Mouse (Mus musculus): ENCODE results near the gene Plin1. TPM values are rescaled to one million over a fixed set of nuclear protein-coding genes. Genes with fewer than 3 reads are reported as not detected.
A peak's percentile ranks its signal among the peaks of the same experiment; 100 is the strongest.

Gene Plin1
- polyA plus RNA-seq, 1 experiment from 2014 or later: not detected

DNA sequence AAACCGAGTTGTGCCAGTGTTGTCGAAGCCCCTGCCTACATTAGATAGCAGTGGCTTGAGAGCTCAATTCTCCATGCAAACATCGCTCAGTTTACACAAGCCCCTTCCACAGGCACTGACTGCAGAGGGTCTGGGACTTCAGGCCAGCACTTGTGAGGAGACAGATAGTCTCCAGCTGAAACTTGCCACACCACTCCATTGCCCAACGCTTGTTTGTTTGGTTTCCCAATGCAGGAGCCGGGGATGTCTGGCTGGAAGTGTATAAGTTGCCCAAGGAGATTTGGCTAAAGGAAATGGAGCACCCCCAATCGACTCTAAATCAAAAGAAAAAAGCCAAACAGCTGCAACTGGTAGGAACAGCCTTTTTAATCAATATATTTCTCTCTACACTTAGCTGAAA is 25.5 kb upstream of the Plin1 start:
- H3K36me3 ChIP-seq: no peaks in the 10 kb centered on the region
- H3K4me2 ChIP-seq: no peak overlapping the region
- no peak overlapping the region for H3K27ac ChIP-seq
- no peak overlapping the region for H3K9ac ChIP-seq
- H3K9me3 ChIP-seq: no peaks in the 10 kb centered on the region
- 74% methylated on average over 6 of the region's 6 CpGs for WGBS
- H3K27me3 ChIP-seq: no peaks in the 10 kb centered on the region
- H3K4me1 ChIP-seq: no peaks in the 10 kb centered on the region
- H3K4me3 ChIP-seq: no peak overlapping the region
- no peak for ATAC-seq (ENCODE audit: insufficient number of reproducible peaks, insufficient read depth, low FRiP score, low TSS enrichment, low read depth)

DNA sequence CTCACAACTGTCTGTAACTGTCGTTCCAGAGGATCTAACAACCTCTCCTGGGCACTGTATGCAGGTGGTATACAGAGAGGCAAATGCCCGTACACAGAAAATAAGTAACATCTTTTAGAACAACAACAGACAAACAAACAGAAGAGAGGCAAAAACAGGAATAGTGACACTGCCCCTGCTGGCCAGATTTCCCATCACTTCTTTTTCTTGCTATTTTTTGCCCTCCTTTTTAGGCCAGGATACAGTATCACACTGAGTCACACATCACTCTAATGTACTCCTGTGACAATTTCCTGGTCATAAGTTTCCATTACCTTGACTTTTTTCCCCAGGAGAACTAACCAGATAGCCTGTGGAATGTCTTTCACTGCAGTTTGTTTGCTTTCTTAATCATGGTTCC is 23.6 kb upstream of the Plin1 start:
- H3K4me3 ChIP-seq: no peak overlapping the region
- no peaks in the 10 kb centered on the region for H3K36me3 ChIP-seq
- no peaks in the 10 kb centered on the region for H3K4me1 ChIP-seq
- no peak overlapping the region for H3K4me2 ChIP-seq
- WGBS: 46% methylated on average over 2 of the region's 2 CpGs
- no peaks in the 10 kb centered on the region for H3K9me3 ChIP-seq
- no peak for ATAC-seq (ENCODE audit: insufficient number of reproducible peaks, insufficient read depth, low FRiP score, low TSS enrichment, low read depth)
- H3K27me3 ChIP-seq: no peaks in the 10 kb centered on the region
- no peak overlapping the region for H3K9ac ChIP-seq
- H3K27ac ChIP-seq: no peak overlapping the region

DNA sequence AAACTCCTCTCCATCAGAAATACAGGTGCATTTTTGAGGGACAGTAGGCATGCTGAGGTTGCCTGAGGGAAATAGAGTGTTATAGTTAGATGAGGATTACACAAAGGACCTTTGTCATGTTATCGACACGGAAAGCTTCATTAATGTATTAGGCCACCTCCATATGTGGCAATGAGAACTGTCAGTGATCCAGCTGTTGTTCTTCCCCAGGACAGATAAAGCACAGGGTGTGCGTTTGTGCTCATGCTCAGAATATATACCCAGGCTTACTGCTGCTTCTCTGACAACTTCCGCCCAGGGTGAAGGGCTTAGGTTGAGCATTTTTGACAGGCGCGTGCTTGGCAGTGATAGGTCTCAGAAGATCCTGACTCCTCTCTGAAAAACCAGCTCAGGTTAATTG is 16.8 kb upstream of the Plin1 start:
- no peaks in the 10 kb centered on the region for H3K36me3 ChIP-seq
- WGBS: 80% methylated on average over 6 of the region's 6 CpGs
- H3K4me3 ChIP-seq: no peak overlapping the region
- no peaks in the 10 kb centered on the region for H3K9me3 ChIP-seq
- no peak overlapping the region for H3K9ac ChIP-seq
- no peaks in the 10 kb centered on the region for H3K4me1 ChIP-seq
- no peaks in the 10 kb centered on the region for H3K27me3 ChIP-seq
- H3K4me2 ChIP-seq: no peak overlapping the region
- H3K27ac ChIP-seq: no peak overlapping the region
- ATAC-seq (ENCODE audit: insufficient number of reproducible peaks, insufficient read depth, low FRiP score, low TSS enrichment, low read depth): no peak

DNA sequence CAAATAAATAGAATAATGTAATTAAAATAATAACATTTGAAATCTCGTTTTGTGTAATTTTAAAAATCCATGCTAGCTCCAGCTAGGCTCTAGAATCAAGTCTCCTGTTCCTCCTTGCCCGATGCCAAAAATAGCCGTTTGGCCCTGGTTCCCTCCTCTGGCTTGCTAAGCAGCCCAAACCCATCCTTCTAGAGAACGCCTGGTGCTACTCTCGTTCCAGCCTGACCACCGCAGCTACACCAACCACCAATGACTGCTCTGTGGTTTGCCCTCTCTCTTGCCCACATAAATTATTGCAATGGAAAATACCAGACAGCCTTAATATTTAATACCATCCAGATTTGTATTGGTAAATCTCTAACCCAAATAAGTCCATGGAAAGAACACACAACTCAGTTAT is 15.0 kb upstream of the Plin1 start:
- Histone ChIP-seq H3K9me3 (no peaks in the 10 kb centered on the region), H3K4me3 (no peak overlapping the region), H3K27ac (no peak overlapping the region), H3K27me3 (no peaks in the 10 kb centered on the region), H3K9ac (no peak overlapping the region), H3K4me1 (peaks cover 6% of the 10 kb centered on the region), H3K4me2 (no peak overlapping the region), H3K36me3 (no peaks in the 10 kb centered on the region)
- ATAC-seq (ENCODE audit: insufficient number of reproducible peaks, insufficient read depth, low FRiP score, low TSS enrichment, low read depth): no peak
- WGBS: 73% methylated on average over 6 of the region's 6 CpGs

DNA sequence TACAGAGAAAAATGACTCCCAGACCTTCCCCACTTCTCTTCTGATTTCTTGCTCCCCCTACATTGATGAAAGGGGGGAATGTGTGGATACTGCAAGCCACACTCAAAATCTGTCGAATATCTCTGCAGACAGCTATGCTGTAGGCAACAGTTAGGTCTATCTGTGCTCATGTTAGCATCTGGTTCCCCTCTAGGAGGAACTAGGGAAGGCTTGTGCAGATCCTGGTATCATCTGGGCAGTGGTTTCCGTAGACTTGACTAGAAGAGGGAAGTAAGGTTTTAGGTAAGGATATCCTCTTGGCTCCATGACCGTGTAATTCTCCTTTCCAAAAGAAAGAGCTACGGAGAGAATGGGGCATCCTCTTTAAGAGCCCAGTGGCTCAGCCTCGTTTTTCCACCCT is 11.9 kb upstream of the Plin1 start:
- 76% methylated on average over 5 of the region's 5 CpGs for WGBS

DNA sequence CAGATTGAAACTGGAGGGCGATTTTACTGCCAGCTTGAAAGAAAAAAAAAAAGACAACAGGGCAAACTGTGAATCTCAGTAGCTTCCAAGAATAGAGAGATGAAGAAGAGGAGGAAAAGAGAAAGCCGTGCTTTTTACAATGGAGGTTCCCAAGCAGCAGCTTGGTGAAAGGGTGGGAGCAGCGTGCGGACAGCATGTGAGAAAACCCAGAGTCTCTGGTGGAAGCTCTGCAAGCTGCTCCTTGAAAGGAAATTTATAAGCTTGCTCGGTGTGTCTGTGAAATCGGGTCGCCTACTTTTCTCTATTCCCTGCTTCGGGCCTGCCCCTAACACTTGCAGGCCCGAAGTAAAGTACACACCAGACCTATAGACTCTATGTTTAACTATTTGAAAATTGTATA is 11.3 kb upstream of the Plin1 start:
- no peak for ATAC-seq (ENCODE audit: insufficient number of reproducible peaks, insufficient read depth, low FRiP score, low TSS enrichment, low read depth)
- Histone ChIP-seq H3K27me3 (no peaks in the 10 kb centered on the region), H3K9ac (no peak overlapping the region), H3K27ac (no peak overlapping the region), H3K9me3 (no peaks in the 10 kb centered on the region), H3K4me1 (peaks cover 6% of the 10 kb centered on the region), H3K4me3 (no peak overlapping the region), H3K4me2 (no peak overlapping the region), H3K36me3 (peaks cover 5% of the 10 kb centered on the region)
- 91% methylated on average over 9 of the region's 9 CpGs for WGBS

More for the DNA sequence above, 11.9 kb upstream of the Plin1 start:
- Histone ChIP-seq H3K9ac (no peak overlapping the region), H3K27ac (no peak overlapping the region), H3K4me3 (no peak overlapping the region), H3K9me3 (no peaks in the 10 kb centered on the region), H3K27me3 (no peaks in the 10 kb centered on the region), H3K4me2 (no peak overlapping the region), H3K4me1 (peaks cover 6% of the 10 kb centered on the region), H3K36me3 (peaks cover 3% of the 10 kb centered on the region)
- no peak for ATAC-seq (ENCODE audit: insufficient number of reproducible peaks, insufficient read depth, low FRiP score, low TSS enrichment, low read depth)

DNA sequence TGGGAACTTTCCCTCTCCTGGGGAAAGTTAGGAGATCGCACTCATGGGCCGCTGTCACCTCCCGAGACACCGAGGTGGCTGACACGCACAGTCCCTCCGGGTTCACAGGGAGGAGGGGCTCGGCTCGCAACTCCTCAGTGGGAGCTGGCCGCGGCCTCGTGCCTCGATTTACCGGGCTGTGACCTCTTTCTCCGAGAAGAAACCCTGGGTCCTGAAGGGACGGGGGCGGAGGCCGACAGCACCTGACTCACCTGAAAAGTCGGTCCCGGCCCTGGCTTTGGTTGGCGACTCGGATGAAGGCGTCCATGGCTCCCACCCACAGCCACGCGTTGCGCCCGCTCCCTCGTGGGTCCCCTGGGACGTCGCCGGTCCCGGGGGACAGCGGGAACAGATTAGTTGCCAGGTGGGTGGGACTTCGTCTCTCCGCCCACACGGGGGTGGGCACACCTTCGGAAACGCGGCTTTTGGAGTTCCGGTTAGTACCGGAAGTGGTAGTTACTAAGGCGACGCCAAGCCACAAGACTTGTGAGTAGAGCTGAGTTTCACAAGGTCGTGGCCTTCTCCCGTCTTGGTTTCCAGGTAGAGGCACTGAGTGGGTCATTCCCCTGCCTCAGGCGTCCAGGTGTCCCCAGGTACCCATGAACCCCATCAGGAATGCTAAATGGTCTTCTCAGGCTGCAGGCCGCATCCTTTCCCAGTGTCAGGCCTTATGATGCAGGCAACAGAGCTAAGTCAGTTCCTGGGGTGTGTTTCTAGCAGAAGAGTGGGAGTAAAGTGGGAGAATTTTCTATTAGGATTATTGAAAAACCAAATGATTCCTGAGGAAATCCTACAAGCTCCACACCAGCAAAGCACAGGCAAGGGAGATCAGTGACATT is 10.2 kb upstream of the Plin1 start, which contains the start of the genes Pex11a and Wdr93:
TSS of gene Pex11a (minus strand) at position 473 of the 878 bp plus-strand sequence.
TSS of gene Wdr93 (plus strand) at position 505 of the 878 bp plus-strand sequence.
- H3K4me2 ChIP-seq: peak within 1 kb of the TSS; percentile 91
- peaks cover 6% of the 10 kb centered on the region for H3K4me1 ChIP-seq
- H3K27ac ChIP-seq: no peak within 1 kb of the TSS
- H3K27me3 ChIP-seq: no peaks in the 10 kb centered on the region
- 3% methylated on average over 46 of the region's 46 CpGs for WGBS
- no peaks in the 10 kb centered on the region for H3K9me3 ChIP-seq
- ATAC-seq (ENCODE audit: insufficient number of reproducible peaks, insufficient read depth, low FRiP score, low TSS enrichment, low read depth): peak; percentile 82
- peak within 1 kb of the TSS; percentile 80 for H3K9ac ChIP-seq
- H3K36me3 ChIP-seq: peaks cover 5% of the 10 kb centered on the region
- H3K4me3 ChIP-seq: peak within 1 kb of the TSS; percentile 77

DNA sequence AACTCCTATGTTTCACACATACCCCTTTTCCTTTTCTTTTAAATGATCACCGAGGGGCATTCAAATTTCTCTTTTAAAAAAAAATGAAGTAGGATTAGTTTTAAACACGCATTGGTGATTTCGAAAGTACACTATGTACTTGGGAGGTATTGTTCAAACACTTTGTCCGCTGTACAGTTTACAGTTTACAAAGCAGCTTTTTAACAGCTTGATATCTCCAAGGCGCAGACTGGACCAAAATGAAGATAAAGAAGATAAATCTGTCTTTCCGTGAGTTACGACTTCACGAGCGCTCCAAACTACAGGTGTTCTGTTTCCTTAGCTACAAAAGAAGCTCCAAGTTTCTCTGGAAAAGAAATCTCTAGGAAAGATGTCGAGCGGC is 9.6 kb upstream of the Plin1 start:
- 22% methylated on average over 11 of the region's 11 CpGs for WGBS
- H3K4me1 ChIP-seq: peaks cover 6% of the 10 kb centered on the region
- H3K4me2 ChIP-seq: peak overlapping the region; percentile 91
- H3K27ac ChIP-seq: no peak overlapping the region
- H3K9ac ChIP-seq: peak overlapping the region; percentile 80
- no peaks in the 10 kb centered on the region for H3K9me3 ChIP-seq
- no peak for ATAC-seq (ENCODE audit: insufficient number of reproducible peaks, insufficient read depth, low FRiP score, low TSS enrichment, low read depth)
- H3K27me3 ChIP-seq: no peaks in the 10 kb centered on the region
- H3K36me3 ChIP-seq: peaks cover 12% of the 10 kb centered on the region
- peak overlapping the region; percentile 77 for H3K4me3 ChIP-seq

DNA sequence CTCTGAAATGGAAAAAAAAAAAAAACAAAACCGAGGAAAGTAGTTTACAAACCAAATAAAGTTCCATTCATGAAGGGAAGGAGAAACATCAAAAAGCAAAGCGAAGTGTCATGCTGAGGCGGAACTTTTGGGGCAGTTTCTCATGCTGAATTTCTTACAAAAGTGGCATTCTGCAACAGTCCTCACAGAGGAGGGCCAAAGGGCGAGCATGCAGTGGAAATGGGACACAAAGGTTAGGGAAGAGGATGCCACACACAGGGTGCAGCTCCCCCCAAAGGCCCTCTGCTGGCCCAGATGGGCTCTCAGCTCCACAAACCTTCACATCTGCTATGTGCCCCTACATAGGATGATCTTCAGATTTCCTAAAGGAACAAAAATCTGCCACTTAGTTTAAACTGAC is 7.6 kb upstream of the Plin1 start:
- Histone ChIP-seq H3K4me1 (peaks cover 6% of the 10 kb centered on the region), H3K4me2 (no peak overlapping the region), H3K27ac (no peak overlapping the region), H3K4me3 (no peak overlapping the region), H3K9ac (no peak overlapping the region), H3K9me3 (no peaks in the 10 kb centered on the region), H3K36me3 (peaks cover 21% of the 10 kb centered on the region), H3K27me3 (no peaks in the 10 kb centered on the region)
- WGBS: 85% methylated on average over 4 of the region's 4 CpGs
- ATAC-seq (ENCODE audit: insufficient number of reproducible peaks, insufficient read depth, low FRiP score, low TSS enrichment, low read depth): no peak

- peaks cover 6% of the 10 kb centered on the region for H3K4me1 ChIP-seq
- no peak for ATAC-seq (ENCODE audit: insufficient number of reproducible peaks, insufficient read depth, low FRiP score, low TSS enrichment, low read depth)
- WGBS: 93% methylated on average over 2 of the region's 2 CpGs
These were observed 6.2 kb upstream of the Plin1 start for GRCm38 (mm10) chr7:79738913-79739312.

DNA sequence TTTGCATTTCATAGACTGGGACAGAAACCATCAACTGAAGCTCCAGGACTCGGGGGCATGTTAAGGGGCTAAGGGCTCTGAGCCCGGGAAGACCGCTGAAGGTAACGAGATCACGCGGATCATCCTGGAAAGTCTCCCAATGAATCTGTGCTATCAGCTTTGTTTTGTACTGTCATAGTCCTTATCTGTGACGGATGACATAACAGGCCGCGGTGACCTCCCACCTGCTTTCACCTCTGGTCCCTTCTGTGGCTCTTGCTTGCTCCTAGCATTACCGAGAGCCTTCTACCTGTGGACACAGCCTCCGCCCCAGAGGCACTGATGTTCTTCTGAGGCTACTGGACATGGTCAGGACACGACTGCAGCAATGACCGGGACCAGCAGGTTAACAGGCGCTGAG is 3.8 kb upstream of the Plin1 start:
- Histone ChIP-seq H3K4me3 (no peak overlapping the region), H3K4me1 (no peaks in the 10 kb centered on the region), H3K4me2 (no peak overlapping the region), H3K27ac (no peak overlapping the region), H3K36me3 (peaks cover 30% of the 10 kb centered on the region), H3K9ac (no peak overlapping the region), H3K9me3 (no peaks in the 10 kb centered on the region), H3K27me3 (no peaks in the 10 kb centered on the region)
- WGBS: 92% methylated on average over 14 of the region's 14 CpGs
- ATAC-seq (ENCODE audit: insufficient number of reproducible peaks, insufficient read depth, low FRiP score, low TSS enrichment, low read depth): no peak

More at GRCm38 (mm10) chr7:79738913-79739312, 6.2 kb upstream of the Plin1 start:
- Histone ChIP-seq H3K9ac (no peak overlapping the region), H3K4me3 (no peak overlapping the region), H3K9me3 (no peaks in the 10 kb centered on the region), H3K27ac (no peak overlapping the region), H3K36me3 (peaks cover 30% of the 10 kb centered on the region), H3K27me3 (no peaks in the 10 kb centered on the region), H3K4me2 (no peak overlapping the region)

GRCm38 (mm10) chr7:79734563-79734962 is 1.9 kb upstream of the Plin1 start:
- no peak overlapping the region for H3K9ac ChIP-seq
- no peak overlapping the region for H3K4me2 ChIP-seq
- no peak for ATAC-seq (ENCODE audit: insufficient number of reproducible peaks, insufficient read depth, low FRiP score, low TSS enrichment, low read depth)
- H3K27ac ChIP-seq: no peak overlapping the region
- H3K4me1 ChIP-seq: no peaks in the 10 kb centered on the region
- 81% methylated on average over 8 of the region's 8 CpGs for WGBS
- no peaks in the 10 kb centered on the region for H3K9me3 ChIP-seq
- H3K27me3 ChIP-seq: peaks cover 10% of the 10 kb centered on the region; the same call in 1 of the 2 replicates
- no peak overlapping the region for H3K4me3 ChIP-seq
- H3K36me3 ChIP-seq: peaks cover 27% of the 10 kb centered on the region

Measured in embryonic facial prominence, embryonic 13.5 days (tissue).